Mouse (Mus musculus) adrenal gland, adult 18-20 months (tissue): ENCODE measurements around the gene Dnah2. TPM values are rescaled to one million over a fixed set of nuclear protein-coding genes. Genes with fewer than 3 reads are reported as not detected.

Experiments
- DNase-seq, 2 experiments: peaks; one replicate each; pipeline ENCODE4 v3.0.0; 2021 to 2022; ENCODE audit warnings: low spot score in 2 of 2
- total RNA-seq, 2 experiments: library from RNA; stranded (reverse); gene quantifications; 1 replicate in 1 of 2; 2 replicates in 1 of 2; pipeline ENCODE4 v1.2.3; 2021

Dnah2 gene
- total RNA-seq, 2 experiments from 2014 or later, result 0.13 TPM

GRCm38 (mm10) chr11:69408541-69409377 lies 140.2 kb downstream of the Dnah2 start:
- DNase-seq, result peak; percentile 67 to 77

GRCm38 (mm10) chr11:69407724-69408004 lies 141.2 kb downstream of the Dnah2 start:
- no peak for DNase-seq

- peak in 1 of 2 experiments; percentile 22 for DNase-seq
Observed at GRCm38 (mm10) chr11:69406867-69407723, 141.8 kb downstream of the Dnah2 start.

- DNase-seq, result peak in 1 of 2 experiments; percentile 22
Observed at GRCm38 (mm10) chr11:69406282-69406681, 142.6 kb downstream of the Dnah2 start.

- DNase-seq, result no peak
Observed at GRCm38 (mm10) chr11:69405397-69406200, 143.3 kb downstream of the Dnah2 start.

- DNase-seq, result no peak
Observed at GRCm38 (mm10) chr11:69404595-69405396, 144.1 kb downstream of the Dnah2 start.

- DNase-seq, result peak in 1 of 2 experiments; percentile 23
Observed at GRCm38 (mm10) chr11:69403691-69404594, 145.0 kb downstream of the Dnah2 start.

- DNase-seq, result peak in 1 of 2 experiments; percentile 20
Observed at GRCm38 (mm10) chr11:69401987-69402386, 146.9 kb downstream of the Dnah2 start.

- DNase-seq, result peak; percentile 71 to 76
Observed at GRCm38 (mm10) chr11:69401210-69401637, 147.7 kb downstream of the Dnah2 start.

- no peak for DNase-seq
Observed at GRCm38 (mm10) chr11:69400083-69400850, 148.6 kb downstream of the Dnah2 start.

GRCm38 (mm10) chr11:69399201-69400082 lies 149.5 kb downstream of the Dnah2 start:
- DNase-seq, result no peak

GRCm38 (mm10) chr11:69398486-69399200 lies 150.3 kb downstream of the Dnah2 start:
- no peak for DNase-seq

GRCm38 (mm10) chr11:69398059-69398458 lies 150.9 kb downstream of the Dnah2 start, which contains the start of gene Tmem88:
TSS of gene Tmem88 (minus strand) at chr11:69398234.
- peak in 1 of 2 experiments; percentile 52 for DNase-seq

GRCm38 (mm10) chr11:69397581-69398057 lies 151.3 kb downstream of the Dnah2 start:
- peak in 1 of 2 experiments; percentile 41 for DNase-seq

GRCm38 (mm10) chr11:69396772-69397171 lies 152.1 kb downstream of the Dnah2 start:
- DNase-seq, result peak in 1 of 2 experiments; percentile 52

GRCm38 (mm10) chr11:69395634-69396373 lies 153.1 kb downstream of the Dnah2 start:
- DNase-seq, result peak; percentile 83 to 88
